Mouse (Mus musculus) brain, embryonic 14.5 days (tissue): ENCODE results near the gene Efna1.

Source experiments
- CTCF ChIP-seq: fragments of 200-500 bp; IDR thresholded peaks from 2 replicates; pipeline ENCODE4 v1.5.1; 2012; ENCODE audit warnings: inconsistent platforms, mild to moderate bottlenecking, moderate library complexity, borderline replicate concordance; ENCODE audit not compliant: insufficient read depth, insufficient read length; ENCODE audit errors: extremely low read depth
- POLR2A ChIP-seq: fragments of 200-500 bp; IDR thresholded peaks from 2 replicates; pipeline ENCODE4 v1.6.1; 2012; ENCODE audit warnings: mild to moderate bottlenecking, inconsistent platforms, borderline replicate concordance; ENCODE audit not compliant: poor library complexity, insufficient read depth, insufficient read length, severe bottlenecking; ENCODE audit errors: extremely low read depth

DNA sequence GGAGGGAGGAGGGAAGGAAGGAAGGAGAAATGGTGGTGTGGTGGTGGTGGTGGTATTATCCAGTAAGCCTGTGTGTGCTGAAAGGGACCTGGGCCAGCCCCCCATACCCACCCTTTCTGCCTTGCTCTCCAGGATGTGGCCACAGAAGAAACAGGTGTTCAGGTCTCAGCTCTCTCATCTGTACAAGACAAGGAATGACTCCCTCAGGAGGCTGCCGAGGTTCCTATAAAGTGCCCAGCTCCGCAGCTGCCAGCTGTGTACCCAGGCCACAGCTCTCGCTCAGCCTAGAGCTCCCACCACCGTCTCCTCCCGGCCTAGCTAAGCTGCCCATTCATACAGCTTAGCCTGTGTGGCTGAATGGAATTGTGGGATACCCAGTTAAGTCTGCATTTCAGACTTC, 11.4 kb upstream of the Efna1 start:
- TF ChIP-seq CTCF (no peak), POLR2A (no peak)
